Mouse (Mus musculus) spleen, postnatal 14 days (tissue): ENCODE data around the gene Gigyf2.
A peak's percentile ranks its signal among the peaks of the same experiment; 100 is the strongest.
"Not testable (repeated sequence)": the region's sequence is repeated elsewhere in the genome, so short reads cannot be mapped to it uniquely, and the experiment has no call there.

ENCODE experiments used
- DNase-seq, 2 experiments: peaks; one replicate each; pipeline ENCODE4 v3.0.0; 2021 to 2022; ENCODE audit warnings: low spot score in 2 of 2

Gigyf2 gene

DNA sequence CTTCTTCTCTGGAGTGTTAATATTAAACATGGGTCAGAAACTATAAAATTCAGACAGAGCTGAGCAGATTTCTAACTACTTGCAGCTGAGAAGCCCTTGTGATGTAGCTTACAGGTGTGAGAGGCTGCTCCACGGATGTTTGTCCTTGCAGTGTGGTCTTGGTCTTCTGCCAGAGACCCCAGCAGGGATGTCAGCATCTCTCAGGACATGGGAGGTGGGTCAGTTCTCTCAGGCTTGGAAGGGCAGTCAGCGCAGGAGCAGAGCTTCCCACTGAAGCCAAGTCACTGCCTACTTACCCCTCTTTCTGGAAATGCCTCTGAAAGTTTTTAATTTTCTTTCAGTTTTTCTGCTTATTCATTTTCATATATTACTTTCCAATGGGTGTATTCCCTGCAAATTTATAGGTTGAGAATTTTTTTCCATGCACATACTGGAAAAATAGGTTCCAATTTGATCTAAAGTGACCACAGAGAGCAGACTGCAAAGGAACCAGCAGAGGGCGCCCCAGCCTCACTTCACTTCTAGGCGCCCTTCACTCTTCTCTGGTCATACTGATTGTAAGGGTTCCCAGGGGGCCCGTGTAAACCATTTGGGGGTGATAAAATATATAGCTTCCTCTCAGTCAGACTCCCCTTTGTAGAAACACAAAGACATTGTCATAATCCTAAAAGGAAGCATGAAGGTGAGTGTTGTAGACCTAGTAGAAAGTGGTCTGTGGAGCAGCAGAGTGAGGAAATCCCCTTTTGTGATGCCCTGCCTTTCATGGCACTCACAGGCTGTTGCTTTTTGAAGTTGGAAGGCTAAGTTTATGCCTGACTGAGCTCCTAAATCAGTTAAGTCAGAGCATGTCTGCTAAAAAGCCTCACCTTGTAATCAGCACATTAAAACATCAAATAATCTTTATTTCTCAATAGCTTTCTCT lies 120.6 kb downstream of the Gigyf2 start:
- peak; percentile 21 to 62 for DNase-seq

DNA sequence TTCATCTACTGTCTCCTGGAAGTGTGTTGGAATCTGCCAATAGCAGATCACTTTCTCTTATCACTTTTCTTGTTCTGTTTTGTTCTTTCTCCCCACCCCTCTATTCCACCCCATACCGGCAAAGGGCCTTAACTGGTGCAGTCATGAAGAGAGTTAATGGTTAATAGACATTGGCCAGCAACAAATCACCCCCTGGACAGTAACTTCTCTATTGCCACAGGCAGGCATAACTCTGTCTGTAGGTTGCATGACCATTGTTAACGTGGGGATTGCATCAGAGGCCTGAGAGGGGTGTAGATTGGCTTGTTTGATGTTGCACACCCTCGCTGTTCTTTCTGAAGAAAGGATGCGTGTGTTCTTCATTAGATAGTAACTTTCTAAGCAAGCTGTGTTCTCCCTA lies 122.6 kb downstream of the Gigyf2 start:
- DNase-seq = no peak

DNA sequence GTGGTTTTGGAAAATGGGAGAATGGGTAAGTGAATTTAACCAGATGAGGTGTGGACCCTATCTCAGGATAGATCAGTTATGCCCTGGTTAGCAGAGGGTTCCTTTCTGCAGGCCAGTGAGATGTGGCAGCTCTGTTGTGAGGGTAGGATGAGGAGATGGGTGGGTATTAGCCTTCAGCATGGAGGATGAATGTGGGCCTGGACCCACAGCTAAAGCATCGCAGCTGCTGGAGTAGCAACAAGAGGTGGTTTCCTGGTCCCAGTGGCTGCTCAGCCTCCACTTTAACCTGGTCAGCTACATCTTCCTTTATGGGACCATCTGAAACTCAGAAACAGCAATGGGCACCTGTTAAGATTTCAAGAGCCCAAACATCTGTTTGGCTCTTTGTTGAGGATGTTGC lies 129.6 kb downstream of the Gigyf2 start:
- DNase-seq = no peak

DNA sequence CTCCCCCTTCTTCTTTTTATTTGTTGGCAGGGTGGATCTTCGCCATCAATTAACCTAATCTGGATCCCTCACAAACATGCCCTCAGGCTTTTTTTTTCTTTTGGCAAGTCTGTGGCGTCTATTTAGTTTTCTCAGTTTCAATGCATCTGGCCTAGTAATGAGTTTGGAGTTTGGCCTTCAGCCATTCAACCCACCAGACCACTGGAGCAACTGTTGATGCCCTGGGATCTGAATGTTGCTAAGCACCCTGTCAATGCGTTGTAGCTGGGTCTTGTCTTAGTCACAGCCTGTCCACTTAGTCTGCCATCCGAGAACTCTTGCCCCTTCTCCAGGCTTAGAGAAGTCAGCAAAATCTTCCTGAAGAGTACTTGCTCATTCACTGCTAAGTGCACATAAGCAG lies 131.2 kb downstream of the Gigyf2 start:
- DNase-seq = no peak

DNA sequence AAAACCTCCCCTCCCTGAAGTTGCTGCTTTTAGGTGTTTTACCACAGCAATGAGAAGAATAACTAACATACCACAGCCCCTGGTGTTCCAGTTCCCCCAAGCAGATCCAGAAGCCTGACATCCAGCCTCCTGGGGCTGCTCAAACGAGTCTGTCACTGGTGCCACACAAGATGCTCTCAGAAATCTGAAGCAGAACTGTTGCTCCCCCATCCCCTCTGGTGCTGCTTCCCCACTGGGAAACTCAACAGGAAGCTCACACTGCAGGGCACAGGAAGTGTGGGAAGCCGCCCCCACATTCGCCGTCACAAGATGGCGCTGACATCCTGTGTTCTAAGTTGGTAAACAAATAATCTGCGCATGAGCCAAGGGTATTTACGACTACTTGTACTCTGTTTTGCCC lies 133.1 kb downstream of the Gigyf2 start:
- not testable (repeated sequence) for DNase-seq

DNA sequence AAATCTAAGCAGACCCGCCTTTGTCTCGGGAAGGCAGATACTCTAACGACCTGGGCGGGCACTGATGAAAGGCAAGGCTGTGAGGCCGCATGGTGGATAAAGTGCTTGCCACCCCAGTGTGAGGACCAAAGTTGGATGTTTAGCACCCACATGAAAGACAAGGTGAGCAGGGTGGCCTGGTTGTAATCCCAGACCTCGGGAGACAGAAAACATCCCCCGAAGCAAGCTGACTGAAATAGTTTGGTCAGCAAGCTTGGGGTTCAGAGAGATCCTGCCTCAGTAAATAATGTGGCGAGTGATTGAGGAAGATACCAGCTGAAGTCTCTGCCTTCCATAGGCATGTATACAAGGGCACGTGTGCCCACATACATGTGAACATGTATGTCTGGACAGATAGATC lies 140.7 kb downstream of the Gigyf2 start:
- DNase-seq = no peak

DNA sequence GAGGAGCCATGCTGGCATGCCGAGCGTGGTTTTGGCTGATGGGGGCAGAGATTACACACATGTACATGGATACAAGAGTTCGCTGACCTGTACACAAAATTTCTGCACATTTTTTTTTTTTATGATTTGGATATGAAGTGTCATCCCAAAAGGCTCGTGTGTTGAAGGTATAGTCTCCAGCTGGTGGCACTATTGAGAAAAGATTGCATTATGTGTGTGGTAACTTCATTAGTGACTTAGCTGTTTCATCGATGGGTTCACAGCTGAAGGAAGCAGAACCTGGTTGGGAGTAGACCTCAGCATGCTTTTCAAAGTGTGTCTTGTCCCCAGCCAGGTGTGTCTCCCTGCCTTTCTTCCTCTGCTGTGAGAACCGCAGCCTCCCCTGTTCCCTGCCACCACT lies 141.5 kb downstream of the Gigyf2 start:
- no peak for DNase-seq

DNA sequence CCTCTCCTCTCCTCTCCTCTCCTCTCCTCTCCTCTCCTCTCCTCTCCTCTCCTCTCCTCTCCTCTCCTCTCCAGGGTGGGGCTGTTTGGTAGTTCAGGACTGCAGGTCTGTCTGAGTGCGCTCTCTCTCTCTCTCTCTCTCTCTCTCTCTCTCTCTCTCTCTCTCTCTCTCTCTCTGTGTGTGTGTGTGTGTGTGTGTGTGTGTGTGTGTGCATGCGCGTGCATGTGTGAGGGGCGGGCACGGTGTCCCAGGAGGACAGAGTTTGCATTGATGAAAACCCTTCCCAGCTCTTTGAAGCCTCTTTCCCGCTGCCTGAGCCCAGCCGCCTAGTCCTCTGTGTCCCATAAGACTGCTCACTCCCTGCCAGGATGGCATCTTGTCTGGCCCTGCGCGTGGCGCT lies 143.2 kb downstream of the Gigyf2 start, which contains the start of gene Snorc:
Gene Snorc, plus strand, starts transcription at position 301 of the 400 bp plus-strand sequence.
- not testable (repeated sequence) for DNase-seq

DNA sequence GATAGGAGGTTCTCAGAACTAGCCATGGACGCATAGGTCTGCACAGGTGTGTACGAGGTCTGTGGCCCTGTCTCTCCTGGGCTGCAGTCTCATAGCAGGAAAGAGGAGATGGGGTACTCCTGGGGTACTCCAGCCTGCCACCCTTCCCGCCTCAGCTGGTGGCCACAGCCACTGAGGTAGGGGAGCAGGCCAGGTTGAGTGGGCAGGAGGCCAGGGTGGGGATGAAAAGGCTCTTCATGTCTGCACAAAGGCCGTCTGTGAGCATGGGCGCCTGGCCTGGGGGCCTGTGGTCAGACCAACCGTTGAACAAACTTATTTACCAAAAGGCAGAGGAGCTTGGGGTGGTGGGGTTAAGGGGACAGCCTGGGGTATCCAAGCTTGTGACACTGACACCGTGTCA lies 145.1 kb downstream of the Gigyf2 start:
- no peak for DNase-seq

DNA sequence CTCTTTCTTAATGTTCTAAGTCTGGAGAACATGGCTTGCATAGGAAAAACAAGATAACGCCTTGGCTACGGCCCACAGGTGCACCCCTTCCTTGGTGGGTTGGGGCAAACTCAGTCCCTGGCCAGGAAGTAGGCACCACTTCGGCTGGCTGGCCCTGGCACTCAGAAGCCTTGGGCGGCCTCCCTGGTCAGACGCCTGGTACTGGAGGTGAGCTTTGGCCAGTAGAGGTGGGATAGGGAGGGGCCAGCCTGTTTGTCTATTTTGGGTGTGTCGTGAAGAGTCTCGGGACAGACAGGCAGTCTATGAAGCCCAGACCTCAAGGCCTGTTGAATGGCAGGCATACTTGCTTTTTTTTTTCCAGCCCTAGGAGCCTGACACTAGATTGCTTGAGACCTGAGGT lies 145.8 kb downstream of the Gigyf2 start:
- no peak for DNase-seq

DNA sequence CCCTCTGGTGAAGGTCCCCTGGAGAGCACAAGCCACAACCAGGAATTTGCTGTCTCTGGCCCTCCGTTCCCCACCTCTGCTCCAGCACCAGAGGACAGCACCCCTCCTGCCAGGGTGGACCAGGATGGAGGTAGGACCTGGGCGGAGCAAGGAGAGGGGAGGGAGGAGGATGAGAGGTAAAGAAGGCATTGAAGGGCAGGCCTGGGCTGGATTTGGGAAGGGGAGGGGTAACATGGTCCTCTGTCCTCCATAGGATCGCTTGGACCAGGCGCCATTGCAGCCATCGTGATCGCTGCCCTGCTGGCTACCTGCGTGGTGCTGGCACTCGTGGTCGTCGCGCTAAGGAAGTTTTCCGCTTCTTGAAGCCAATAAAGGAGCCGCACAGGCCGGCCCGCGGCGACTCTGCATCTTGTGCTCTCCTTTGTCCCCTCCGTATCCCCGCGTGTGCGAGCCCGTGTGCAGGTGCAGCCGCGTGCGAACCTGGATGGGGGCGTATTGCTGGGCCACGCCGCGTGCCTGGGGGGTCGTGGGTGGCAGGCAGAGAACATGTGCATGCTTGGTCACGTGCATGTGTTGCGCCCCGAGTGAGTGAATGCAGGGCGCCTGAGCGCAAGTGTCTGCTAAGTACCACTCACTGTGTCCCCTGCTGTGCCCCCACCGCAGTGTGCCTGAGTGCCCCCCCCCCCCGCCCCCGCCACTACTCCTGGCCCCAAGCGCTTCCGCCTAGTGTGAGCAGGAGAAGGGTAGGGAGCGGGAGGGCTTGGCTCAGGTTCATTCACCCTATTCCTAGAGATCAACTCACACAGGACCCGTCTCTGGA lies 148.5 kb downstream of the Gigyf2 start:
- DNase-seq = no peak

DNA sequence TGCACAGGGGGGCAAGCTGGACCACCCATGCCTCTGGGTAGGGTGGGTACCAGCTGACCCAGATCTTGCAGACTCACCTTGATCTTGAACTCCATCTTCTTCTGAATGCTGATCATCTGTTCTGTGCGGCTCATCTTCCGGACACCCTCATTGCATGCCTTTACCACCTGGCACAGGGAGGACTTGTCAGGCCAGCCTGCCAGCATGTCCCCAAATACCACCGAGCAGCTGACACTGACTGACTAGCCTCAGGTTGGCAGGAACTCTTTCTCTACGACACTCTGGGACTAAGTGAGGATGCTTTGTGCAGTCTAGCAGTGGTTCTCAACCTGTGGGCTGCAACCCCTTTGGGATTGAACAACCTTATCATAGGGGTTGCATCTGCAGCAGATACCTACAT lies 155.7 kb downstream of the Gigyf2 start:
- DNase-seq = no peak

DNA sequence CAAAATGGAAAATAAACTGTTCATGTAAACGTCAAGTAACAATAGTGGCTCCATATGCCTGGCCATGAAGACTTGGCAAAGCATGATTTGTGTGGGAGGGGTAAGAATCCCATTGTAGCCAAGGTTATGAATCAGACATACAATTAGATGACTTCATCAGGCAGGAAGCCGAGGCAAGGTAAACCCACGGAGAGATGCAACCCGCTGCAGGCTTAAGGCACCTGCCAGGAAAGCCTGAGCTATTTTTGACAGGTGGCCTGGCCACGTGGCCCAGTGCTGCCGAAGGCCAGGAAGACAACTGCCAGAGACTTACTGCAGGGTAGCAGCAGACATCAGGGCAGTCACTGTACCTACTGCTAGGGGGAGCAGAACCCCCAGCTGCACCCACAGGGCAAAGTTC lies 159.6 kb downstream of the Gigyf2 start:
- DNase-seq = no peak

DNA sequence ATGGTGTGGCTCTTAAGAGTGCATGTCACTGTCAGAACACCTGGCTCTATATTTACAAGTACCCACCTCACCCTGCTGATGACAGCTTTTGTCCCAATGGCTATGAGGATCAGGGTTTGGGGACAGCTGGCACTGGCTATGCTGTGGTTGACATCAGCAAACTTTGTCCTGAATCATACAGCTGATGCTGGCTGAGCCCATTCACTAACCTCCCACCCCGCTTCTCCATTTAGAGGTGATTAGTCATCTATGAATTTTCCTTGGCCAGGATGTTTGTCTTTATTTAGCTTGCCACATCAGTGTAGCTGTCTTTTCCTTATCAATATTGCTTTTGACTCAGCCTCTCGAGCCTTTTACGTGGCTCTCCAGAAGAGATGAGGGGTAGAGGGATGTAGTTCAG lies 165.5 kb downstream of the Gigyf2 start:
- DNase-seq = no peak

DNA sequence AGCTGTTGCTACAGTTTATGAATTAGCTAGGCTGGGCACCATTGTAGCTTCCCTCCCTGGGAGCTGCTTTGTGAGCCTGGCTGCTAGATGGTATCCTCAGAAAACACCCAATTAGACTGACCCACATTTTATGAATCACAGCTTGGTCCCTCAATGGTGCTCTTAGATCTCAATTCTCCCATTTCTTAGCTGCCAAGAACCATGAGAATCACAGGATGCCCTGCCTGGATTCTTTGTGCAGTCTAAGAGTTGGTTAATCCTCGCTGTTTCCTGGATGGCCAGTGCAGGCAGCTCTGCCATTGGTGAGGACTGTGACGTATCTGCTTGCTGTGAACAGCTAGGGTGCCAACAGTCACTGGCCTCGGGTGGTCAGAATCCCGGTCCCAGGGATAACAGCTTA lies 166.7 kb downstream of the Gigyf2 start:
- no peak for DNase-seq
